Mouse (Mus musculus) frontal cortex, adult 2 months (tissue): Measurements from ENCODE around the gene Ppp1r9a. TPM values are rescaled to one million over a fixed set of nuclear protein-coding genes. Genes with fewer than 3 reads are reported as not detected.
"Not testable (repeated sequence)": the region's sequence is repeated elsewhere in the genome, so short reads cannot be mapped to it uniquely, and the experiment has no call there.

Experiments used
- DNase-seq, 2 experiments: peaks; one replicate each; pipeline ENCODE4 v3.0.0; 2022; ENCODE audit warnings: low spot score in 1 of 2; ENCODE audit errors: extremely low spot score in 1 of 2
- polyA plus RNA-seq: library from polyadenylated mRNA; depleted of rRNA; stranded (reverse); fragments of >200 nt; gene quantifications from 2 replicates; pipeline ENCODE4 v1.2.3, GENCODE M21; 2012; rRNA removed

Ppp1r9a gene
- 52.0 TPM in 2 replicates for polyA plus RNA-seq

- DNase-seq = peak in 1 of 2 experiments; percentile 51
These were observed at the start of gene Ppp1r9a for GRCm38 (mm10) chr6:4902674-4903324. TSS of gene Ppp1r9a (plus strand) at chr6:4902917.

GRCm38 (mm10) chr6:4855236-4855635 is 47.5 kb upstream of the Ppp1r9a start:
- no peak for DNase-seq

GRCm38 (mm10) chr6:4856919-4857318 is 45.8 kb upstream of the Ppp1r9a start:
- DNase-seq = no peak

- DNase-seq = no peak
These were observed 18.4 kb upstream of the Ppp1r9a start for GRCm38 (mm10) chr6:4884316-4884715.

- no peak for DNase-seq
These were observed 13.2 kb upstream of the Ppp1r9a start for GRCm38 (mm10) chr6:4889544-4889943.

GRCm38 (mm10) chr6:4892417-4892816 is 10.3 kb upstream of the Ppp1r9a start:
- no peak for DNase-seq

GRCm38 (mm10) chr6:4893312-4893711 is 9.4 kb upstream of the Ppp1r9a start:
- not testable (repeated sequence) for DNase-seq

- peak; percentile 20 to 68 for DNase-seq
These were observed 2.8 kb upstream of the Ppp1r9a start for GRCm38 (mm10) chr6:4899906-4900305.

- DNase-seq = peak in 1 of 2 experiments; percentile 39
These were observed 773 bp downstream of the Ppp1r9a start for GRCm38 (mm10) chr6:4903325-4904054.

- no peak for DNase-seq
These were observed 1.3 kb downstream of the Ppp1r9a start for GRCm38 (mm10) chr6:4904055-4904450.

GRCm38 (mm10) chr6:4910042-4910634 is 7.4 kb downstream of the Ppp1r9a start:
- no peak for DNase-seq

- no peak for DNase-seq
These were observed 15.8 kb downstream of the Ppp1r9a start for GRCm38 (mm10) chr6:4918470-4918869.

- DNase-seq = not testable (repeated sequence)
These were observed 21.1 kb downstream of the Ppp1r9a start for GRCm38 (mm10) chr6:4923791-4924190.

- peak in 1 of 2 experiments; percentile 61 for DNase-seq
These were observed 23.4 kb downstream of the Ppp1r9a start for GRCm38 (mm10) chr6:4925966-4926687.

- DNase-seq = no peak
These were observed 27.6 kb downstream of the Ppp1r9a start for GRCm38 (mm10) chr6:4930321-4930720.

- DNase-seq = no peak
These were observed 36.2 kb downstream of the Ppp1r9a start for GRCm38 (mm10) chr6:4938901-4939300.

GRCm38 (mm10) chr6:4940086-4940485 is 37.4 kb downstream of the Ppp1r9a start:
- DNase-seq = no peak

- peak in 1 of 2 experiments; percentile 41 for DNase-seq
These were observed 37.9 kb downstream of the Ppp1r9a start for GRCm38 (mm10) chr6:4940639-4941038.

GRCm38 (mm10) chr6:4943821-4944220 is 41.1 kb downstream of the Ppp1r9a start:
- no peak for DNase-seq

GRCm38 (mm10) chr6:4948056-4948455 is 45.3 kb downstream of the Ppp1r9a start:
- DNase-seq = no peak

- DNase-seq = no peak
These were observed 47.0 kb downstream of the Ppp1r9a start for GRCm38 (mm10) chr6:4949701-4950100.
